ENCODE assay signal across 28 mouse cellular contexts in the genomic region with DNA sequence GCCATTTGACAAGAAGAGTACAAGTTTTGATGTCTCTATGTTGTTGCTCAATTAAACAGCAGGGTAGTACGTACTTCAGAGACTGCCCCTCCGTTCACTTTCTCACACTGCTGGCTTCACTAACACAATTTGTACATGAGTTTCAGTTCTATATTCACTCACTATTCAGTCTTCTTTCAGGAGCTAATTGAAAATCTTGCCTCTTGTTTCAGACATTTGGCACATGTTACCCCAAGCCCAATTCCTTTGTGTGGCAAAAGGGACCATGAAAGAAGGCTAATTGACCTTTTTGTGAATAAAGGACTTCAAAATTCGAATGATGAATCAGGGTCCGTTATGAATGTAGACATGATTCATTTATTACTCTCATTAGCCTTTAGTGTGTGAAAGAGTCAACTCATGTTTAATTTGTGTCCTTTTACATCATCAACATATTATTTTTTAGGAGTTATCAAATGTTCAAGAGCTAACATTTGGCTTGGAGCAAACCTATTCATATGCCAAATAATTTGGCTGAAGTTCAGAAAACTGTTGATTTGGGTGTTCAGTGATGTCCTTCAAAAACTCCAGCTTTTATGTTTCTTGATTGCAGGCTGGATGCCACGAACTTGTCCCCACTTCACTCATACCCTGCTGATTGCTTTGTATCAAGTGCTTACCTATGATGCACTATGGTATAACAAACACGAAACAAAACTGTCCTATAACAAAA.
DNase-seq lines count a peak whose midpoint lies in the region; ATAC-seq and TF ChIP-seq lines count a peak whose summit lies in the region.
"Had no signal": no experiment of that assay in that cellular context is flagged by ENCODE, and none has a peak within 500 bp of the region (broad histone marks: within the 10 kb centered on the region; RNA-seq: fewer than 3 reads in every experiment).

No protein-coding gene starts in this region.

- no peak overlapping the region for H3K9ac ChIP-seq in forebrain, embryonic 14.5 days (ENCODE audit: low read length)
- H3K9ac ChIP-seq in forebrain, embryonic 11.5 days (ENCODE audit: low read length) = no peak overlapping the region
- H3K9ac ChIP-seq in liver, adult 2 months (ENCODE audit: low read depth, low read length) = no peak overlapping the region
- no peak overlapping the region for H3K9ac ChIP-seq in liver, postnatal 0 days (replicated peaks)
- H3K9ac ChIP-seq in forebrain, postnatal 0 days = no peak overlapping the region
- H3K9ac ChIP-seq: embryonic facial prominence, embryonic 12.5 days; heart, embryonic 12.5 days; hindbrain, embryonic 13.5 days; liver, embryonic 13.5 days; lung, embryonic 15.5 days; midbrain, embryonic 12.5 days; neural tube, embryonic 12.5 days had no signal

- H3K27me3 ChIP-seq in forebrain, embryonic 14.5 days (replicated peaks; ENCODE audit: control insufficient read depth, insufficient read depth, low read length) = no peaks in the 10 kb centered on the region
- no peaks in the 10 kb centered on the region for H3K27me3 ChIP-seq in forebrain, embryonic 11.5 days (ENCODE audit: control insufficient read depth, insufficient read depth, low read length)
- no peaks in the 10 kb centered on the region for H3K27me3 ChIP-seq in liver, adult 2 months (ENCODE audit: control insufficient read depth, insufficient read depth, low read length)
- no peaks in the 10 kb centered on the region for H3K27me3 ChIP-seq in liver, postnatal 0 days (ENCODE audit: insufficient read depth, low read length)
- H3K27me3 ChIP-seq in forebrain, postnatal 0 days (ENCODE audit: insufficient read depth, low read length) = no peaks in the 10 kb centered on the region
- H3K27me3 ChIP-seq: embryonic facial prominence, embryonic 12.5 days; heart, embryonic 12.5 days; hindbrain, embryonic 13.5 days; liver, embryonic 13.5 days; lung, embryonic 15.5 days; megakaryocyte, embryonic 14.5 days; midbrain, embryonic 12.5 days; neural tube, embryonic 12.5 days had no signal

- TF ChIP-seq CTCF in liver, adult 2 months (IDR thresholded peaks at IDR 0.05; ENCODE audit: low read depth, low read length) = no peak
- TF ChIP-seq CTCF in liver, postnatal 0 days (IDR thresholded peaks at IDR 0.05; ENCODE audit: low read depth) = no peak
- no peak for TF ChIP-seq CTCF in forebrain, postnatal 0 days (IDR thresholded peaks at IDR 0.05; ENCODE audit: low read depth)

- H3K79me2 ChIP-seq in liver, adult 2 months (ENCODE audit: control insufficient read depth, insufficient read depth, low read length) = no peaks in the 10 kb centered on the region

- H3K36me3 ChIP-seq in forebrain, embryonic 14.5 days (ENCODE audit: control insufficient read depth, insufficient read depth, low read length) = no peaks in the 10 kb centered on the region
- H3K36me3 ChIP-seq in forebrain, embryonic 11.5 days (ENCODE audit: control insufficient read depth, insufficient read depth, low read length) = no peaks in the 10 kb centered on the region
- no peaks in the 10 kb centered on the region for H3K36me3 ChIP-seq in liver, adult 2 months (ENCODE audit: control insufficient read depth, insufficient read depth, low read length)
- no peaks in the 10 kb centered on the region for H3K36me3 ChIP-seq in liver, postnatal 0 days (replicated peaks; ENCODE audit: insufficient read depth, low read length)
- no peaks in the 10 kb centered on the region for H3K36me3 ChIP-seq in forebrain, postnatal 0 days (ENCODE audit: insufficient read depth)
- H3K36me3 ChIP-seq: embryonic facial prominence, embryonic 12.5 days; heart, embryonic 12.5 days; hindbrain, embryonic 13.5 days; liver, embryonic 13.5 days; lung, embryonic 15.5 days; midbrain, embryonic 12.5 days; neural tube, embryonic 12.5 days had no signal

- peak; percentile 66 for ATAC-seq in forebrain, embryonic 14.5 days
- ATAC-seq in forebrain, embryonic 11.5 days (replicated peaks; ENCODE audit: low FRiP score) = no peak
- ATAC-seq in liver, postnatal 0 days = no peak
- ATAC-seq in forebrain, postnatal 0 days = peak; percentile 8; the same call in 1 of the 2 replicates
- ATAC-seq: activated CD4-positive, CD25-positive, alpha-beta regulatory T cell, adult 4 months; inflammation-experienced regulatory T-cells, adult 6 months had no signal

- no peaks in the 10 kb centered on the region for H3K9me3 ChIP-seq in forebrain, embryonic 14.5 days (replicated peaks; ENCODE audit: control insufficient read depth, low read length)
- no peaks in the 10 kb centered on the region for H3K9me3 ChIP-seq in forebrain, embryonic 11.5 days (ENCODE audit: control insufficient read depth, low read length)
- no peaks in the 10 kb centered on the region for H3K9me3 ChIP-seq in liver, postnatal 0 days (ENCODE audit: low read length)
- no peaks in the 10 kb centered on the region for H3K9me3 ChIP-seq in forebrain, postnatal 0 days (ENCODE audit: low read length)
- H3K9me3 ChIP-seq: embryonic facial prominence, embryonic 12.5 days; heart, embryonic 12.5 days; hindbrain, embryonic 13.5 days; liver, embryonic 13.5 days; lung, embryonic 15.5 days; megakaryocyte, embryonic 14.5 days; midbrain, embryonic 12.5 days; neural tube, embryonic 12.5 days had no signal

- TF ChIP-seq POLR2A in liver, adult 2 months (IDR thresholded peaks at IDR 0.05; ENCODE audit: extremely low read depth, insufficient read depth, low read length) = no peak

- no peak for TF ChIP-seq EP300 in liver, postnatal 0 days (IDR thresholded peaks at IDR 0.05; ENCODE audit: low read depth)

- H3K27ac ChIP-seq in forebrain, embryonic 14.5 days (ENCODE audit: low read depth, low read length) = no peak overlapping the region
- no peak overlapping the region for H3K27ac ChIP-seq in forebrain, embryonic 11.5 days (ENCODE audit: low read depth, low read length)
- H3K27ac ChIP-seq in liver, adult 2 months (replicated peaks; ENCODE audit: insufficient read depth, low read depth, low read length) = no peak overlapping the region
- H3K27ac ChIP-seq in liver, postnatal 0 days (ENCODE audit: low read depth) = no peak overlapping the region
- no peak overlapping the region for H3K27ac ChIP-seq in forebrain, postnatal 0 days (ENCODE audit: low read depth, low read length)
- H3K27ac ChIP-seq: embryonic facial prominence, embryonic 12.5 days; heart, adult 2 months; hindbrain, embryonic 13.5 days; liver, embryonic 13.5 days; lung, embryonic 15.5 days; midbrain, embryonic 12.5 days; neural tube, embryonic 12.5 days had no signal

- DNase-seq in forebrain, embryonic 14.5 days (ENCODE audit: low spot score) = peak; percentile 85
- DNase-seq in forebrain, embryonic 11.5 days (ENCODE audit: low spot score) = no peak
- DNase-seq in liver, adult 2 months (ENCODE audit: extremely low read depth, low read depth, low spot score) = peak; percentile 4
- no peak for DNase-seq in liver, postnatal 0 days
- peak; percentile 44 for DNase-seq in brain, adult 2 months (ENCODE audit: low read depth, low spot score)
- peak; percentile 24 for DNase-seq in forebrain, postnatal 0 days
- no peak for DNase-seq in adipocyte (ENCODE audit: low spot score)
- DNase-seq: adrenal gland, adult 8-10 months; cerebellum, adult 18-20 months; embryo, embryonic 11 days; heart, adult 2 months; heart, postnatal 4 days; kidney, adult 11 months; kidney, postnatal 14 days; liver, embryonic 13.5 days; lung, postnatal 4 days; thymus, adult 2 months; thymus, postnatal 36 days had no signal

- H3K4me3 ChIP-seq in forebrain, embryonic 14.5 days (ENCODE audit: low read depth, low read length) = no peak overlapping the region
- no peak overlapping the region for H3K4me3 ChIP-seq in forebrain, embryonic 11.5 days (ENCODE audit: low read depth, low read length)
- no peak overlapping the region for H3K4me3 ChIP-seq in liver, adult 2 months (ENCODE audit: insufficient read depth, low read depth, low read length)
- H3K4me3 ChIP-seq in liver, postnatal 0 days (ENCODE audit: low read depth, low read length) = no peak overlapping the region
- no peak overlapping the region for H3K4me3 ChIP-seq in forebrain, postnatal 0 days (ENCODE audit: low read depth, low read length)
- H3K4me3 ChIP-seq: embryonic facial prominence, embryonic 12.5 days; heart, adult 2 months; heart, embryonic 12.5 days; hindbrain, embryonic 13.5 days; liver, embryonic 13.5 days; lung, embryonic 15.5 days; megakaryocyte, embryonic 14.5 days; midbrain, embryonic 12.5 days; myocyte; neural tube, embryonic 12.5 days had no signal

- WGBS in forebrain, embryonic 14.5 days = 13% methylated on average over 6 of the region's 6 CpGs
- WGBS in forebrain, embryonic 11.5 days = 63% methylated on average over 6 of the region's 6 CpGs
- 85% methylated on average over 6 of the region's 6 CpGs for WGBS in liver, adult 2 months
- WGBS in liver, postnatal 0 days (ENCODE audit: insufficient replicate concordance) = 80% methylated on average over 6 of the region's 6 CpGs
- WGBS in forebrain, postnatal 0 days = 20% methylated on average over 6 of the region's 6 CpGs

- H3K4me1 ChIP-seq in forebrain, embryonic 14.5 days (ENCODE audit: control insufficient read depth, insufficient read depth, low read length) = peaks cover 20% of the 10 kb centered on the region
- 0 out of 2 replicates have a peak, but pooled peaks cover 2% of the 10 kb centered on the region for H3K4me1 ChIP-seq in forebrain, embryonic 11.5 days (replicated peaks; ENCODE audit: control insufficient read depth, insufficient read depth, low read length)
- H3K4me1 ChIP-seq in liver, adult 2 months (ENCODE audit: control insufficient read depth, insufficient read depth, low read length) = no peaks in the 10 kb centered on the region
- no peaks in the 10 kb centered on the region for H3K4me1 ChIP-seq in liver, postnatal 0 days (ENCODE audit: insufficient read depth)
- H3K4me1 ChIP-seq in forebrain, postnatal 0 days (ENCODE audit: insufficient read depth) = peaks cover 11% of the 10 kb centered on the region; the same call in 1 of the 2 replicates
- H3K4me1 ChIP-seq: liver, embryonic 13.5 days; lung, embryonic 15.5 days; neural tube, embryonic 12.5 days had no signal

- H3K4me2 ChIP-seq in forebrain, embryonic 14.5 days (ENCODE audit: low read length) = no peak overlapping the region
- H3K4me2 ChIP-seq in forebrain, embryonic 11.5 days (ENCODE audit: low read depth, low read length, severe bottlenecking) = no peak overlapping the region
- no peak overlapping the region for H3K4me2 ChIP-seq in liver, postnatal 0 days (ENCODE audit: low read depth, low read length)
- H3K4me2 ChIP-seq in forebrain, postnatal 0 days (ENCODE audit: low read depth) = no peak overlapping the region
- H3K4me2 ChIP-seq: embryonic facial prominence, embryonic 12.5 days; heart, embryonic 12.5 days; hindbrain, embryonic 13.5 days; liver, embryonic 13.5 days; lung, embryonic 15.5 days; midbrain, embryonic 12.5 days; neural tube, embryonic 12.5 days had no signal

Comparison
In these comparisons a context has a peak if more than half of its experiments do, and no peak if none do; other contexts are left out.
1. ATAC-seq: peak in forebrain, embryonic 14.5 days (single experiment) and forebrain, postnatal 0 days (single experiment); none in forebrain, embryonic 11.5 days (single experiment) and liver, postnatal 0 days (single experiment).
2. DNase-seq: peak in forebrain, embryonic 14.5 days (single experiment), liver, adult 2 months (single experiment), brain, adult 2 months (single experiment) and forebrain, postnatal 0 days (single experiment); none in forebrain, embryonic 11.5 days (single experiment), liver, postnatal 0 days (single experiment) and adipocyte (single experiment).